In genomic region chr2:180967010-180967763, GRCm38 (mm10) we compare ENCODE assay signal across 8 mouse cellular contexts. TPM values are rescaled to one million over a fixed set of nuclear protein-coding genes. Genes with fewer than 3 reads are reported as not detected.
DNase-seq lines count a peak whose midpoint lies in the region; ATAC-seq lines count a peak whose summit lies in the region.

Arfgap1 (plus strand) TSS chr2:180967225.

- DNase-seq in adrenal gland, adult (ENCODE audit: inconsistent age in 2 of 2, low spot score in 1 of 2): peak; percentile 94 to 97
- peak; percentile 93 for DNase-seq in embryo, embryonic 10.5 days (ENCODE audit: low spot score)
- DNase-seq in gastrocnemius, postnatal 14 days: peak; percentile 95
- peak; percentile 89 to 96 for DNase-seq in left cerebral cortex, postnatal 10 days (ENCODE audit: extremely low spot score in 1 of 2, low spot score in 2 of 2)
- DNase-seq in right cerebral cortex, postnatal 25 days: peak; percentile 94
- peak; percentile 89 to 93 for DNase-seq in urinary bladder, postnatal 4 days (ENCODE audit: low spot score in 2 of 2)

- intact Hi-C loops in gastrocnemius, postnatal 14 days (cut with DNase I; ENCODE audit: low total_unique reads): no loop called here
- intact Hi-C loops in left cerebral cortex, postnatal 10 days (cut with DNase I): no loop called here

- peak; percentile 92 for ATAC-seq in inflammation-experienced regulatory T-cells, adult 6 months
- peak; percentile 90 for ATAC-seq in megakaryocyte-erythroid progenitor cell, adult 5-6 weeks (replicated peaks; ENCODE audit: low FRiP score, low TSS enrichment, poor library complexity, severe bottlenecking)

RNA-seq across cellular contexts. Expression of gene Arfgap1, which starts in this region (rescaled TPM):
- 10 to 100 TPM; 32.1 to 33.9 TPM for total RNA-seq in gastrocnemius, postnatal 14 days (2021)
- 10 to 100 TPM; 51.9 to 68.0 (median 52.9) TPM for polyA plus RNA-seq in inflammation-experienced regulatory T-cells, adult 6 months (2017; shearing (Covaris generic))
- total RNA-seq in left cerebral cortex, postnatal 10 days (2021): 100 to 1,000 TPM; 127 to 128 TPM
- total RNA-seq in megakaryocyte-erythroid progenitor cell, adult 5-6 weeks (2014; fragmentation: Nextera tagmentation): 35.0 and 41.9 TPM in 2 replicates
- total RNA-seq in megakaryocyte-erythroid progenitor cell, adult 5-6 weeks (2017): 27.1 and 32.0 TPM in 2 replicates

Comparison
In these comparisons a context has a peak if more than half of its experiments do, and no peak if none do; other contexts are left out.
1. Peak in every context shown above with its lines: DNase-seq and ATAC-seq.